Mouse (Mus musculus) hindbrain, embryonic 16.5 days (tissue): ENCODE results near the gene Olfr5. TPM values are rescaled to one million over a fixed set of nuclear protein-coding genes. Genes with fewer than 3 reads are reported as not detected.
"Not testable (repeated sequence)": the region's sequence is repeated elsewhere in the genome, so short reads cannot be mapped to it uniquely, and the experiment has no call there.

ENCODE experiments used
- ATAC-seq: fragments of 200-750 bp; cut with Nextera tagmentation; 2 replicates; pipeline ENCODE4 v1.8.0; 2017; ENCODE audit warnings: moderate TSS enrichment, moderate library complexity
- H3K27ac ChIP-seq: fragments of 300-500 bp; sonication (generic); 2 replicates; pipeline ENCODE4 v1.5.1; 2014; ENCODE audit warnings: low read depth, mild to moderate bottlenecking, control low read depth, low read length, moderate library complexity
- H3K27me3 ChIP-seq: fragments of 300-500 bp; sonication (generic); replicated peaks from 2 replicates; pipeline ENCODE4 v1.6.1; 2014; ENCODE audit warnings: low read length; ENCODE audit not compliant: control insufficient read depth, insufficient read depth
- H3K36me3 ChIP-seq: fragments of 300-500 bp; sonication (generic); 2 replicates; pipeline ENCODE4 v1.6.1; 2014; ENCODE audit warnings: mild to moderate bottlenecking, low read length, moderate library complexity, mixed read lengths; ENCODE audit not compliant: control insufficient read depth, insufficient read depth
- H3K4me1 ChIP-seq: fragments of 300-500 bp; sonication (generic); 2 replicates; pipeline ENCODE4 v1.6.1; 2014; ENCODE audit warnings: low read depth, low read length; ENCODE audit not compliant: control insufficient read depth, insufficient read depth
- H3K4me2 ChIP-seq: fragments of 300-500 bp; sonication (generic); 2 replicates; pipeline ENCODE4 v1.6.1; 2014; ENCODE audit warnings: mild to moderate bottlenecking, low read length, control low read depth, moderate library complexity
- H3K4me3 ChIP-seq: fragments of 300-500 bp; sonication (generic); 2 replicates; pipeline ENCODE4 v1.5.1; 2014; ENCODE audit warnings: mild to moderate bottlenecking, low read length, control low read depth, moderate library complexity
- H3K9ac ChIP-seq: fragments of 300-500 bp; sonication (generic); 2 replicates; pipeline ENCODE4 v1.6.1; 2014; ENCODE audit warnings: low read depth, mild to moderate bottlenecking, control low read depth, low read length, moderate library complexity
- H3K9me3 ChIP-seq: fragments of 300-500 bp; sonication (generic); 2 replicates; pipeline ENCODE4 v1.6.1; 2014; ENCODE audit warnings: mild to moderate bottlenecking, low read length, moderate library complexity; ENCODE audit not compliant: control insufficient read depth
- WGBS: fragments of 180-500 bp; shearing (Covaris S2); extraction: QIAGEN DNeasy Blood & Tissue Kit; methylation state at CpG from one replicate; pipeline ENCODE4 v1.1.7; 2014; 5-methylcytosine and 5-hydroxymethylcytosine counted together
- polyA plus RNA-seq: library from polyadenylated mRNA; unstranded; fragments of >200 nt; fragmentation: Nextera tagmentation; extraction: Ambion mirVana; gene quantifications from 2 replicates; pipeline ENCODE4 v1.2.1, GENCODE M21; 2015

The Olfr5 gene
- not detected in 2 replicates for polyA plus RNA-seq

GRCm38 (mm10) chr7:6486841-6487240 lies at the start of gene Olfr5:
Gene Olfr5 (minus strand): TSS chr7:6486941.
- Histone ChIP-seq H3K4me1 (no peaks in the 10 kb centered on the region), H3K27ac (no peak within 1 kb of the TSS), H3K27me3 (no peaks in the 10 kb centered on the region), H3K9me3 (no peaks in the 10 kb centered on the region; the same call in 1 of the 2 replicates), H3K36me3 (no peaks in the 10 kb centered on the region), H3K4me3 (no peak within 1 kb of the TSS), H3K4me2 (no peak within 1 kb of the TSS), H3K9ac (no peak within 1 kb of the TSS)
- 31% methylated on average over 2 of the region's 2 CpGs for WGBS
- ATAC-seq = no peak

- Histone ChIP-seq H3K27me3 (no peaks in the 10 kb centered on the region), H3K9ac (no peak overlapping the region), H3K4me1 (no peaks in the 10 kb centered on the region), H3K9me3 (no peaks in the 10 kb centered on the region), H3K4me3 (no peak overlapping the region), H3K4me2 (no peak overlapping the region), H3K36me3 (no peaks in the 10 kb centered on the region), H3K27ac (no peak overlapping the region)
- 65% methylated on average over 5 of the region's 5 CpGs for WGBS
- no peak for ATAC-seq
Observed at GRCm38 (mm10) chr7:6526141-6526540, 39.4 kb upstream of the Olfr5 start.

GRCm38 (mm10) chr7:6525001-6525400 lies 38.3 kb upstream of the Olfr5 start:
- Histone ChIP-seq H3K4me1 (no peaks in the 10 kb centered on the region), H3K27ac (no peak overlapping the region), H3K4me3 (no peak overlapping the region), H3K27me3 (no peaks in the 10 kb centered on the region), H3K9me3 (no peaks in the 10 kb centered on the region), H3K9ac (no peak overlapping the region), H3K36me3 (no peaks in the 10 kb centered on the region), H3K4me2 (no peak overlapping the region)
- ATAC-seq = no peak
- WGBS = 63% methylated on average over 3 of the region's 3 CpGs

- Histone ChIP-seq H3K4me2 (no peak within 1 kb of the TSS), H3K9me3 (no peaks in the 10 kb centered on the region), H3K4me3 (no peak within 1 kb of the TSS), H3K4me1 (no peaks in the 10 kb centered on the region), H3K27me3 (no peaks in the 10 kb centered on the region), H3K36me3 (no peaks in the 10 kb centered on the region), H3K27ac (no peak within 1 kb of the TSS), H3K9ac (no peak within 1 kb of the TSS)
- no peak for ATAC-seq
- 78% methylated on average over 5 of the region's 5 CpGs for WGBS
Observed at GRCm38 (mm10) chr7:6522850-6523249, 36.1 kb upstream of the Olfr5 start, which contains the start of gene Olfr1349. Gene Olfr1349 (minus strand): TSS chr7:6522950.

GRCm38 (mm10) chr7:6521666-6522065 lies 34.9 kb upstream of the Olfr5 start:
- H3K4me1 ChIP-seq = no peaks in the 10 kb centered on the region
- no peak overlapping the region for H3K27ac ChIP-seq
- H3K9ac ChIP-seq = no peak overlapping the region
- H3K27me3 ChIP-seq = no peaks in the 10 kb centered on the region
- no peak overlapping the region for H3K4me2 ChIP-seq
- no peak for ATAC-seq
- no peaks in the 10 kb centered on the region for H3K9me3 ChIP-seq
- H3K36me3 ChIP-seq = no peaks in the 10 kb centered on the region
- H3K4me3 ChIP-seq = no peak overlapping the region
- 36% methylated on average over 1 of the region's 1 CpGs for WGBS

- WGBS = 88% methylated on average over 1 of the region's 1 CpGs
- no peak for ATAC-seq
- no peak within 1 kb of the TSS for H3K9ac ChIP-seq
- no peak within 1 kb of the TSS for H3K4me2 ChIP-seq
- no peak within 1 kb of the TSS for H3K27ac ChIP-seq
- H3K4me3 ChIP-seq = no peak within 1 kb of the TSS
- H3K4me1 ChIP-seq = no peaks in the 10 kb centered on the region
- H3K36me3 ChIP-seq = no peaks in the 10 kb centered on the region
- H3K9me3 ChIP-seq = no peaks in the 10 kb centered on the region
- no peaks in the 10 kb centered on the region for H3K27me3 ChIP-seq
Observed at GRCm38 (mm10) chr7:6508648-6509047, 21.9 kb upstream of the Olfr5 start, which contains the start of gene Olfr1348. Gene Olfr1348 (minus strand): TSS chr7:6508748.

GRCm38 (mm10) chr7:6499655-6500054 lies 12.9 kb upstream of the Olfr5 start, which contains the start of gene Olfr1347:
Gene Olfr1347 (minus strand): TSS chr7:6499755.
- 46% methylated on average over 1 of the region's 1 CpGs for WGBS
- Histone ChIP-seq H3K9ac (no peak within 1 kb of the TSS), H3K9me3 (peaks cover 3% of the 10 kb centered on the region; the same call in 1 of the 2 replicates), H3K4me1 (no peaks in the 10 kb centered on the region), H3K27me3 (no peaks in the 10 kb centered on the region), H3K4me2 (no peak within 1 kb of the TSS), H3K36me3 (no peaks in the 10 kb centered on the region), H3K4me3 (no peak within 1 kb of the TSS), H3K27ac (no peak within 1 kb of the TSS)
- no peak for ATAC-seq

- H3K4me2 ChIP-seq, H3K27ac ChIP-seq, H3K9ac ChIP-seq, H3K36me3 ChIP-seq, H3K27me3 ChIP-seq, H3K9me3 ChIP-seq, H3K4me3 ChIP-seq, ATAC-seq, H3K4me1 ChIP-seq: not testable (repeated sequence)
- WGBS = 79% methylated on average over 2 of the region's 2 CpGs
Observed at GRCm38 (mm10) chr7:6477633-6478032, 9.1 kb downstream of the Olfr5 start.

- no peak for ATAC-seq
- Histone ChIP-seq H3K27ac (no peak within 1 kb of the TSS), H3K9ac (no peak within 1 kb of the TSS), H3K4me1 (no peaks in the 10 kb centered on the region), H3K4me3 (no peak within 1 kb of the TSS), H3K27me3 (no peaks in the 10 kb centered on the region), H3K4me2 (no peak within 1 kb of the TSS), H3K9me3 (no peaks in the 10 kb centered on the region), H3K36me3 (no peaks in the 10 kb centered on the region)
Observed at GRCm38 (mm10) chr7:6466951-6467350, 19.8 kb downstream of the Olfr5 start, which contains the start of gene Olfr1346. Gene Olfr1346 (plus strand): TSS chr7:6467101.

GRCm38 (mm10) chr7:6456399-6456798 lies 30.3 kb downstream of the Olfr5 start:
- Histone ChIP-seq H3K4me1 (no peaks in the 10 kb centered on the region), H3K36me3 (no peaks in the 10 kb centered on the region), H3K4me3 (no peak overlapping the region), H3K9ac (no peak overlapping the region), H3K27ac (no peak overlapping the region), H3K27me3 (no peaks in the 10 kb centered on the region), H3K9me3 (no peaks in the 10 kb centered on the region), H3K4me2 (no peak overlapping the region)
- ATAC-seq = no peak
- WGBS = 36% methylated on average over 3 of the region's 3 CpGs
